Mouse (Mus musculus): ENCODE results near the gene Hspbap1.

Gene Hspbap1

DNA sequence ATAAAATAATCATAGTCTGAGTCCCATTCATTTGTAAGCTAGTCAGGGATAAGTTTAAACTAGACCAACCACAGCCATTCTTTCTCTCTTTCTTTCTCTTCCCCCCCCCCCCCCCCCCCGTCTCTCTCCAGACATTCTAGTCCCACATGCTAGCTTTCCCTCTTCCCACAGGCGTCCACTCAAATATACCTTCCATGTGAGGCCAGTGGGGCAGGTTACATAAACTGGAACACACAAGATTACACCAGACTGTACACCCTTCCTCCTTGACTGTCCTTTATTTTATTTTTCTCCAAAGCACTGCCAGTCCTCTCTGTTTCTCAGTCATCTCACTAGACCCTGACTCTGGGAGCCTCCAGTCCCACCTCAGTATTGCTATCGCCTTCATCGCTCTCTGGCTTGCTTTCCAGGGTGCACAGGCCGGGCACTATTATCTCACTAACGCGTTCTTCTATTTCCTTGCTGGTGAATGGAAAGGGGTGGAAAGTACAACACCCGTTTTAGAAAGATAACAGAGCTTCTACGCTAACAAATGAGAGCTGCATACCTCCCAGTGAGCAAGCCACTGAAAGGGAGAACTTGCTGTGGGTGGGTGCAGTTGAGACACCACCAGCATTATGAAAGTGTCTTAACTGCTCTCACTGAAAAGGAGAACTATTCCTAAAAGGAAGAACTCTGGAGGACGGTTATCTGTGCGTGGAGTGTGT lies 6.4 kb upstream of the Hspbap1 start:
- no peak for DNase-seq (ENCODE audit: low spot score)

DNA sequence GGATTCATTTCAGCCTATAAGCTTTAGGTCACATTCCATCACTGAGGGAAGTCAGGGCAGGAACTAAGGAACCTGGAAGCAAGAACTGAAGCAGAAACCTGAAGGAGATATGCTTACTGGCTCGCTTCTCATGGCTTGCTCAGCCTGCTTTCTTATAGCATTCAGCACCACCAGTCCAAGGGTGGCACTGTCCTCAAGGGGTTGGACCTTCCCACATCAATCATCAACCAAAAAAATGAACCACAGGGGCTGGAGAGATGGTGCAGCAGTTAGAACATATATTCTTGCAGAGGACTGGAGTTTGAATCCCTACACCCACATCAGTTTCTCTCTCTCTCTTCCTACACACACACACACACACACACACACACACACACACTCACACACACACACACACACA lies 5.2 kb upstream of the Hspbap1 start:
- DNase-seq (ENCODE audit: low spot score) = no peak

DNA sequence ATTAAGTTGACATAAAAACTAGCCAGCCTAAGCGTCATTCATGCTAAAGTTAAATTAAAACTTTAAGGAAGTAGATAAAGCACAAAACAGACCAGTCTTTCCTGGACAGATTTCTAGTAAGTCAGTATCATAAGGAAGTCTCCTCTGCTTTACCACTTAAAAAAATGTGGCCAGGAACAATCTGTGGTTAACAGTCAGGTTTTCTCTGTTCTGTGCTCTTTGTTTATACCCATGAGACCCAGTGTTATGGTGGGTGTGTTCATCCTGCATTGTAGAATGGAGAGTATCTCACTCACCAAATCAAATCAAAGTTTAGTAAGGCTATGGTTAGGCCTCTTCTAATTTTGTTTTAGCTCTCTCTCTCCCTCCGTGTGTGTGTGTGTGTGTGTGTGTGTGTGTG lies 4.7 kb upstream of the Hspbap1 start:
- DNase-seq (ENCODE audit: low spot score) = no peak

DNA sequence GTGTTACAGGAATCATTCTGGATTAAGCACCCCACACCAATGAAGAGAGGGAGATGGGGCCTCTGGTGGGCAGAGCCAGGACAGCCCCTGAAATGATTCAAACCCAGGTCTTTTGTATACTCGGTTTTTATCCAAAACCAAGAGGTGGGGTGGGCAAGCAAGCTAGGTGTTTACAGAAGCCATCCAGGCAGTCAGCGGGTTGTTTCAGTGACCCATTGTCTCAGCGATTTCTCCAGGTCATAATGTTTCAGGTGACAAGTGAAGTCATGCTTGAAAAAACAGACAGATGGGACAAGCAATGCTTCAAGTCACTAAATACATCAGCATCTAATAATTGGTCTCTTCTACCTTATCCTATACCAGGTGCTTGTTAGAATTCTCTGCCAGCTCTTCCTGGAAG lies 3.8 kb upstream of the Hspbap1 start:
- no peak for DNase-seq (ENCODE audit: low spot score)

DNA sequence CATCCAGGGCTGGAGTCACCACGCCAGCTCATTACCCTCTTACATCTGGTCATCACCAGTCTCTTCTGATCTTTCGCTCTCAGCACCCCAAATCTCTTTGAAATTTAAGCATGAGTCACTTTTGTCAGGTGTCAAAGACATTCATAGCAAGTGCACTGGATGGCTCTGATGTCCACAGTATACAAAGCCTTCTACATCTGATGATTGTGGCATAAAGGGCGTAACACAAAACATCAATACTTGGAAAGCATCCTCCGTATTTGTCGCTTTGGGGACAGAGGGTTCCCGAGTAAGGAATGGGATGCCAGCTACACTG lies 1.7 kb upstream of the Hspbap1 start:
- peak; percentile 13 for DNase-seq (ENCODE audit: low spot score)

DNA sequence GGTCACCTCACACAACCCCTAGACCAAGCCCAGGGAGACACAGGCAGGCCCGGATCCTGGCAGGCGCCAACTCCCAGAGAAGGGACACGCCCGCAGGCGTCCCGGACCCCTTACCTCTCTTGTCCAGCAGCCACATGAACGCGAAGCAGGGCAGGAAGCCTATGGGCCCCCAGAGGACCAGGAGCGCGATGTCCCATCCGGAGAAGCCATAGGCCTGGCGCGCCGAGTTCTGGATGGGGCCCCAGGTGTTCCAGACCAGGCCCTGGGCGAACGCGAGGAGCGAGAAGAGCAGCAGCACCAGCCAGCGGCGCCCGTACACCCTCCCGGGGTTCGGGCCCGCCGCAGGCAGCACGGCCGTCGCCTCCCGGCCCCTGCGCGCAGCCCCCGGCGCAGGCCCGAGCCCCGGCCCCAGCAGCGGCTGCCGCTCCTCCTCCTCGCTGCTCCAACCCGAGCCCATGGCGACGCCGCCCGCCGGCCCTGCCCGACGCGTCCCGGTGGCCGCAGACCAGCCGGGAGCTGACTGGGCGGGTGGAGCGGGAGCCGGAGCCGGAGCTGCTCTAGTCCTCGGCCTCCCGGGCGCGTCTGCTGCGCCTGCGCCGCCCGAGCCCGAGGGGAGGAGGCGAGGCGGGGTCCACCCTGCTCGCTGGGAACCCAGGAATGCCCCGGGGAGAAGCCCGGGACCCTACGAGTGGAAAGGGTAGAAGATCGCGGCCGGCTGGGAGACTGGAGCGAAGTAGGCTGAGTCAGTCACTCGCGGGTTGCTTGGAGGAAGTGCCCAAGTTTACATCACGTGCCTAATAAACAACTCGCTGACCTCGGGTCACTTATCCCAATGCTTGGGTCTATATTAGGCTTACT lies 1.2 kb upstream of the Hspbap1 start, which contains the start of gene Dirc2:
Dirc2 (minus strand) TSS at position 572 of the 858 bp plus-strand sequence.
- peak; percentile 72 for DNase-seq (ENCODE audit: low spot score)

GRCm38 (mm10) chr16:35771141-35771540 lies 966 bp downstream of the Hspbap1 start:
- no peak for DNase-seq (ENCODE audit: low spot score)

- DNase-seq (ENCODE audit: low spot score) = no peak
Observed at GRCm38 (mm10) chr16:35771606-35772005, 1.4 kb downstream of the Hspbap1 start.

- DNase-seq (ENCODE audit: low spot score) = no peak
Observed at GRCm38 (mm10) chr16:35772598-35772997, 2.4 kb downstream of the Hspbap1 start.

DNA sequence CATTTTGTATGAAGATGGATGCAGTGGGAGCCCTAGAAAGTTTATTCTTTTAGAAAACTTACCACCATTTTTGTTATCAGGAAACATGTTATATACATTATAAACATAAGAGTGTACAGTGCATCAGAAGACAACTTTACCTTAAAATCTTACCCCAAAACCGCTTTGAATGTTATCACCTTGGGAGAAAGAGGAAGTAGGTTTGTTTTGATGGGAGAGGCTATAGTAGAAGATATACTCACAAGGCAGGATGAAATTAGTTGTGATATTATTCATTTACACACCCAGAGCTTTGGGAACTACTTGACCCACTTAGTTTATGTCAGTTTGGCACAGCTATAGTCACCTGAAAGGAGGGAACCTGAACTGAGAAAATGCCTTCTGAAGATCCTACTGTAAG lies 5.7 kb downstream of the Hspbap1 start:
- no peak for DNase-seq (ENCODE audit: low spot score)

DNA sequence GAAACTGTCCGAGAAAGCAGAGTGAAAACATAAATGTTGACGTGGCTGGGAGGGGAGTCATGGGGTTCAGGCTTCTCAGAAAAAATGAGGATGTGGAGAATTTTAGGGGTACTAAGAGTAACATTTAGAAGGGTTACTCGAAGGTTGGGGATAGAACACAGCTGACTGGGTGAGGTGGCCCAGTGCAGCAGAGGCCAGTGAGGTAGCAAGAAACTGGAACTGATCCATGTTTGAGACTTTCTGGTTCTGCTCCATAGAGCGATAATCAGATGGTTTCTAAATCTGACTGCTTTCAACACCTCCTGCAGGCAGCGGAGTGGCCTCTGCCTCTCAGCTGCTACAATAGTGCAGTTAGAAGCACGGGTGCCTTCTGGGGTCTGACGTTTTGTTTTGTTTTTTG lies 6.6 kb downstream of the Hspbap1 start:
- no peak for DNase-seq (ENCODE audit: low spot score)

DNA sequence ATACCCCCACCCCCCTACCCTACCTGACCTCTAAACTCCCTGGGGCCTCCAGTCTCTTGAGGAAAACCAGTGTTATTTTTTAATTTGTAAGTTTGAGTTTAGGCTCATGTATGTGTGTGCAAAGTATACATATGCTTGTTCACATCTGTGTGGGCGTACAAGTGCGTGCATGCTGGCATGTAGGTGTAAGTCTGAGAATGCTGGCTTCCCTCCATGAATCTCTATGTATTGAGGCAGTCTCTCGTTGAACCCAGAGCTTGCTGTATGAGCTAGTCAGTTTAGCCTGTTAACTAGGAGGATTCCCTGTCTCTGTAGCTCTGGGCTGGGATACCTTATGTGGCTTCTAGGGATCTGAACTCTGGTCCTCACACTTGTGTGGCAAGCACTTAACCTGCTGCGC lies 7.6 kb downstream of the Hspbap1 start:
- no peak for DNase-seq (ENCODE audit: low spot score)

GRCm38 (mm10) chr16:35779681-35780080 lies 9.5 kb downstream of the Hspbap1 start:
- no peak for DNase-seq (ENCODE audit: low spot score)

DNA sequence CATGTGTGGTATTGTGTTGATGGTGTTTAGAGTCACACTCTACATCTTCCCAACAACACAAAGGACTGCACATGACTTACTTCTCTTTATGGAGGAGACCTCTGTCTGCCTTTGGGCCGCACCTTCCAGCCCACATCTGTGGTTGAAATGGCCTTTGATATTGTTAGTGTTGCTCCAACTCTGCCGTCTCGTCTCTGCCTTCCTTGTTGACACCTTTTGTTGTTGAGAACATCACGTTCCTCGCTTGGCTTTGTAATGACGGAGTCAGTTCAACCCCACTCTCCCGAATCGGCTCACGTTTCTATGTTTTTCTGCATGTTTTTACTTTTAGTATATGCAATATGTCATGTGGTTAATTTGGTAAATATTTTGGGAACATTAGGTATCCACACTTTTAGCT lies 10.9 kb downstream of the Hspbap1 start:
- no peak for DNase-seq (ENCODE audit: low spot score)

DNA sequence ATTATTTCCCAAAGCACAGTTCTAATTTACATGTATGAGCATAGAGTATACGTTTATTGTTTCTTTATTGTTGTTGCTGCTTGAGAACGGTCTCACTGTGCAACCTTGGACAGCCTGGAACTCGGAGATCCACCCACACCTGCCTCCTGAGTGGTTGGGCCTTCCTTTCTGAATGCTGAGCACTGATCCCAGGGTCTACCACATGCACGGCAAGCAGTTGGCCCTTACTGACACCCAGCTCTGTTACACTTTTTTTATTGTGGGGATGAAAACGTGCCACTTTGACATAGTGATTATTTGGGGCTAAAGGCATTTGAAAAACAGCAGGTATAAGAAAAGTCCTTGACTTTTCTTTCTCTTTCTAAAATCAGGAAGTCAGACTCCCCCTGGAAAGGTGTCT lies 11.5 kb downstream of the Hspbap1 start:
- DNase-seq (ENCODE audit: low spot score) = no peak

DNA sequence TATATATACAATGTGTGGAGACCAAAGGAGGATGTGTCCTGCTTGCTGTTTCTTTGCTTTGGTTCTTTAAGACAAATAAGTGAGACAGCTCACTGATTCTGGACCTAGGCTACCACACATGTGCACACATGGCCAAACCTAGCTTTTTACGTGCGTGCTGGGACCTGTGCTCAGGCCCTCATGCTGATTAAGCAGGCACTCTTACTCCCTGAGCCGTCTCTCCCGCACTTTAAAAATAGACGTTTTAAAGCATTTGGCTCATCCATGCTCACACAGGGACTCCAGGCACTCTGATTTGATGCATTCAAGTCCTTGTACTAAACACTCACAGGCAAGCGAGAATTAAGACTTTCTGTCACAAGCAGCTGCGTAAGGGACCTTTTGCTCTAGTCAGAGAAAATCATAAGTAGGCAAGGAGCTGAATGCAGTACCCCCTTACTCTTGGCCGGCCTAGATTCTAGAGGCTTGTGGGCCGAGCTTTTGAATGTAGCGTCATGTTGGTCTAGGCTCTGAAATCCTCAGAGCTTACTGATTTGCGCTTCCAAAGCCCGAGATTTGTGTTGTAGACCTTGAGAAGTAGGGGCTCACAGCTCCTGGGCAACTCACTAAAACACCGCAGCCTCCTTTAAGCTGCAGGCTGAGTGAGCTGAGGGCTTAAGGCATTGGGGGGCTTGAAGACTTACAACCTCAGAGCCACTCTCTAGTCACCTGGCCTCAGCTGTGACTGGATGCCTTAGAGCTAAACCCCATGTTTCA lies 12.5 kb downstream of the Hspbap1 start:
- no peak for DNase-seq (ENCODE audit: low spot score)

DNA sequence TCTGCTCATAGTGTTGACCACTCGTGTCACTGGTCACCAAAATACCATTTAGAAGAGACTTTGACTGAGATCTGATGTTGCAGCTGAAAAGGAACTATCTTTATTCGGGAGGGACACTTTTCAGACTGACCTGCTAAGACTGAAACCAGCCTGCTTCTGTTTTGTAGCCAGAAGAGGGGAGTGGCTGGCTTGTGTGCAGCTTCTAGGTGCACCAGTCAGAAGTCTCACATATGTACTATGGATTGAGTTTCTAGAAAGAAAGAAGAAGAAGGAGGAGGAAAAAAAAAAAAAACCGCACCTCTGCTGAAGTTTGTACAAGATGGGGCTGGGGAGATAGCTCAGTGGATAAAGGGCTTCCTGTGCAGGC lies 13.0 kb downstream of the Hspbap1 start:
- DNase-seq (ENCODE audit: low spot score) = no peak

DNA sequence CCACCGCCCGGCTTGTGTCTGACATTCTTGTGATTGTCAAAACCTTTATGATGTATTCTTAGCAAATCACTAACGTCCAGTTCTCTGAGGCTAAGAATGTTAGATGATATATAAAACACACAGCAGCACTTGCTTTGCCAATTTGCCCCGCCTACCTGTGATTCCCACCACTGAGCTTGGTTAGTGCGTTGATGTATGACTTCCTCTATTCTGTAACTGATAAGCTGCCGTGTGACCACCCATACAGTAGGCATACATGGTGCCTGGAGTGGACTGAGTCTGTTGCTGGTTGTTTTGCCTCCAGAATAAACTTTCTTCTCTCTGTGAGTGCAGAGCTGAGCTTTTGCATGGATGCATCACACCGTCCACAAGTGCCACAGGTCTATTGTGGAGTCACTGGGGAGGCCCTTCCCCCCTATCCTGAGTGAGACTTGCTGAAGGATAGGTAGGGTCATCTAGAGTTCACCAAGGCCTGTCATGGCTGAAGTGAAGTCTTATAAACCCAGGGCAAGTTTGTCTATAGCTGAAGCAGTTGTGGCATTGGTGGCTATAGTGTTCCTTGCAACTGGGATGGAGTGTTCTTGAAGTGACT lies 14.1 kb downstream of the Hspbap1 start:
- DNase-seq (ENCODE audit: low spot score) = no peak

DNA sequence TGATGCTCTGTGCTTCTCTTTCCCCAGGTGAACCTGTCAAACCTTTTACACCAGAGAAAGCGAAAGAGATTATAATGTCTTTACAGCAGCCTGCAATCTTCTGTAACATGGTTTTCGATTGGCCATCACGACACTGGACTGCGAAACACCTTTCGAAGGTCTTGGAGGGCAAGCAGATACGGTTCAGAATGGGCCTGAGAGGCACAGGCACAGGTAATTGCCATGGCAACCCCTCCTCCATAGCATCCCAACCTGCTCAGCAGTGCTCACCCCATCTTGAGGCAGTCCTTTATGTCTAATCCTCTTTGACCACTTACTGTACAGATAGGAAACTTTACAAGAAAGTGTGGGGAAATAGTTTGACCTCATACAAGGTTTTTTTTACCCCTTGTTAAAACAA lies 17.0 kb downstream of the Hspbap1 start:
- no peak for DNase-seq (ENCODE audit: low spot score)

DNA sequence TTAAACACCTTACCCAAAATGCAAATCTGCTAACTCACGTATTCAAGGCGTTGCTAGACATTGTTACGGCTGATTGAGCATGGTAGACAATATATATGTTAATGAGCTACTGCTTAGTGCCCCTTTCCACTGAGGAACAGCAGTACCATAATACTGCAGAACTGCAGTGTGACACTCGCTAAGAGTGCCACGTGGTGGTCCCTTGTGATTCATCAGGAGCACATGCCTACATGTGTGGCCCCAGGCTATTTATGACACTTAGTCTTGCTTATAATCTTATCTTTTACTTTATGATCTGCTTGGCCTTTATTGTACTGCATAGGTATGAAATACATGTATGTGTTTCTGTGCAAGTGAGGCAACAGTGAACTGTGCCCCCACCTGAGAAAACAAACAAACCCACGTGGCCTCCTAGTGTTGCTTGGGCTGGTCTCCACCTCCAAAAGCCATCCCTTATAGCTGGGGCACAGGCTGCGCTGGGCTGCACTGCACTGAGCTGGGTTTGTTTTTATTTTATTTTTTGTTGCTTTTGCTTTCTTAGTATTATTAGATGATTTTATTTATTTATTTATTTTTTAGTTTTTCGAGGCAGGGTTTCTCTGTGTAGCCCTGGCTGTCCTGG lies 17.5 kb downstream of the Hspbap1 start:
- no peak for DNase-seq (ENCODE audit: low spot score)

DNA sequence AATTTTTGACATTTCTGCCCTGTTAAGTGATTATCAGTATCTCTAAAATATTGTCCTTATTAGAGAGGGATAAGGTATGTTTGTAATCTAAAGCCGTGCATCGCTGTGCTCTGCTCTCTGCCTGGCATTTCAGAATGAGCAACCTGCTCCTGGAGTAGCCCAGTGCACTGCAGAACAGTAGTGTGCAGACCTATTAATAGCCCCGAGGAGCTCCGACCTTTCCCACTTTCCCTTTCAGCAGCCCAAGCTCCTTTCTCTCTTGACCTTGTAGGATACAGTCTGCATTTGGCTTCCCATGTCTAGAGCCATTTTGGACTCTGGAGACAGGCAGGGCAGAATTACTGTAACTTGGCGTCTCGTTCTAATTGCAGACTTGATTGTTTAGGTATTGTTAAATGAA lies 18.2 kb downstream of the Hspbap1 start:
- no peak for DNase-seq (ENCODE audit: low spot score)

GRCm38 (mm10) chr16:35791962-35792521 lies 21.9 kb downstream of the Hspbap1 start:
- no peak for DNase-seq (ENCODE audit: low spot score)

Measured in layer of hippocampus, adult 11-12 months (tissue).